Mouse (Mus musculus) right cerebral cortex, postnatal 10 days (tissue): ENCODE results near the gene Gdpd3.
"Not testable (repeated sequence)": the region's sequence is repeated elsewhere in the genome, so short reads cannot be mapped to it uniquely, and the experiment has no call there.

Experiments
- DNase-seq, 2 experiments: peaks; one replicate each; pipeline ENCODE4 v3.0.0; 2021; ENCODE audit warnings: low spot score in 2 of 2

Gene Gdpd3

DNA sequence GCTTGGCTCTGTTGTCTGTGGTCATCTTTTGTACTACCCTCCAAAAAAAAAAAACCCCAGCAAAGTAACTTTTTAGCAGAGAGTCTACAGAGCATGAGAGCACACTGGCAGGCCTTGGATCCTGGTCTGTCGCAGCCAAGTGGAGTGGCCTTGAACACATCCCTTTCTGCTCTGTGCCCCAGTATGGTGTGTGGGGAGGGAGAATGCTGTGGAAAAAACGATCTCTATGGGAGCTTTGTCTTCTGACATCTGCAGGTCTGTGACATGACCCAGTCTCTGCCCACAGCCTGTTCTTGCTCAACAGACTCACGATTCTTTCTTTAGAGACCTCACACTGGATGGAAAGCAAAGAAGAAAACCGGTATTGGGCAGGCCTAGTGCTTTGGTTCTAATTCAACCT, 5.2 kb upstream of the Gdpd3 start:
- DNase-seq = no peak

DNA sequence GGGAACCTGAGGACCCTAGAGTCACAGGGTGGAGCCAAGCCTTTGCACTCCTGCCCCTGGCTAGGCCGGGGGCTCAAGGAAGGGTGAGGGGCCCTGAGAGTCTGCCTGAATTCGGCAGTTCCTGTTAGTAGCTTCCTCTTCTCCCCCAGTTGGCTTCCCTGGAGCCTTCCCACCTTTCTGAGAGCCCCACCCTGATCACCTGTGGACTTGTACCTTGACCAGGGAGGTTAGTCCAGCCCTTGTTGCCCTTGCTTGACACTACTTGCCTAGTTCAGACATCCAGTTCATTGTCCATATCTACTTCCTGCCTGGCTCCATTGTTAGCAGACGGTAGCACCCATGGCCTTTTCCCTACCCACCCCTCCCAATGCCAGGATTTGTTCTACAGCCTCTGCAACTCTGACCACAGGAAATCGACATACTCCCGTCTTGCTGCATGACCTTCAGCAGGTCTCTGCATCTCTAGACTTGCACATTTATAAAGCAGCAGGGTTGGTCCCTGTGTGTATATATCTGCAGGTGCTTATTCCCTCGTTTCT, 4.5 kb upstream of the Gdpd3 start:
- DNase-seq = no peak

DNA sequence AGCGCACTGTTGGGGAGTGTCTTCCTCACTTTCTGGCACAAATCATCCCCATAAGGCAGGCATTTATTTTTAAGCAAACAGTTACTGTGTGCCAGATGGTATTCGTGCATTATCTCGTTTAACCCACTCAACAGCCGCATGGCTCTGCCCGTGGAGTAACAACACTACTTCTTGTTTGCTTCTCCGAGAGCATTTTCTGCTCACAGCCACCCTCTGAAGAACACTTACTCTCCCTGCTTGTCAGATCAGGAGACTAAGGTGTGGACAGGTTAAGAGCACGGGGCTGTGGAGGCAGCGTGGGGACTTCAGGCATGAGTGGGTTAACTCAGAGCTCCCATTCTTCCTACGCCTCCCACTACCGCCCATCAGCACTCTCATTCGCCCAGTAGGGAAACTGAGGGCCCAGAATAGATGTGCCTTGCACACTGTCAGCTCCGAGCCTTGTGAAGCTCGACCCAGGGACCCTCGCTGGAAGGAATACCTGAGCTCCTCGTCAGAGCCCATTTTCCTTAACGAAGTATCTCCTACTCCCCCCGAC, 3.6 kb upstream of the Gdpd3 start:
- peak in 1 of 2 experiments; percentile 80 for DNase-seq

DNA sequence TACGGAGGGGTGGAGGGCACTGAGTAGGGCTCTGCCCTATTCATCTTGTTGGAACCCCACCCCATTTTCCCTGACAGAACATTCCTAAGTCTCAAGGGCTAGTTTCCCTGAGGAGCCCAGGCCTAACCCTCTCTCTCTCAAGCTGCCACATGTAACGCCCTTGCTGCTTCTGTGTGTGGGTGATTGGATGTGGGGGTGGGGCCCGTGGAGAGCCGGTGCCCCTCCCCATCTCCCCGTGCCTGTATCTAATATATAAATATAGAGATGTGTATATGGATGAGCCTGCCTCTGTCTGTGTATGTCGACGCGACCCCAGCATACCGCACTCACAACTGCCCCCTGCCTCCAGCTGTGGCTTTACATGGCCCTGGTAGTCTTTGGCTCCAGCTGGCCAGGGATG, 594 bp upstream of the Gdpd3 start:
- DNase-seq = no peak

DNA sequence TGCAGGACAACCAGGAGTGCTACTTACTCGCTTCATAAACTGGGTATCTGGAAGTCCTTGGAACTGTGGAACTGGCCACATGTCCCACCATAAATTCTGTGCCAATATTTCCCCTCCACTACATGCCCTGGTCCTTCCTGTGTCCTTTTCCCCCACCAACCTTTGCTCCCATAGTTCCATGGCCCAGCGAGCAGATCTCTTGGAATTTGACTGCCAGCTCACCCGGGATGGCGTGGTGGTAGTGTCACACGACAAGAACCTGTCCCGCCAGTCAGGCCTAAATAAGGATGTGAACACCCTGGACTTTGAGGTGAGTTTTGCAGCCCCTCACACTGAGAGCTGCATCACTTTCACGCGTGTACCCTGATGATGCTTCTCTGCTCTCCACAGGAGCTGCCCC, 867 bp downstream of the Gdpd3 start:
- no peak for DNase-seq

DNA sequence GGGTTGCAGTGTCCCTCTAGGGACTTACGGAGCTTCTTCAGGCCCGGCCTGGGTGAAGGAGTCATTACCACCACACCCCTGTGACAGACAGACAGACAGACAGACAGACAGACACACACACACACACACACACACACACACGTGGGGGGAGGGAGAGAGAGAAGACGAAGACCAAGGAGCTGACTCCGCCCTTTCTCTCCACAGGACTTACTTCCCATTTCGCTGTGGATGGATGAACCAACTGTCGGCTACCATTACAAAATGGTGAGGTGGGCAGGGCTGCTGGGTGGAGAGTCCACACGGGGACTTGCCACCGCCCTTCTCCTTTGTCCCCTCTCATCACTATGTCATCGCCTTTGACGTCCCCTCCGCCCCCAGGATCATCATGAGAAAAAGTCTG, 4.7 kb downstream of the Gdpd3 start:
- no peak for DNase-seq

DNA sequence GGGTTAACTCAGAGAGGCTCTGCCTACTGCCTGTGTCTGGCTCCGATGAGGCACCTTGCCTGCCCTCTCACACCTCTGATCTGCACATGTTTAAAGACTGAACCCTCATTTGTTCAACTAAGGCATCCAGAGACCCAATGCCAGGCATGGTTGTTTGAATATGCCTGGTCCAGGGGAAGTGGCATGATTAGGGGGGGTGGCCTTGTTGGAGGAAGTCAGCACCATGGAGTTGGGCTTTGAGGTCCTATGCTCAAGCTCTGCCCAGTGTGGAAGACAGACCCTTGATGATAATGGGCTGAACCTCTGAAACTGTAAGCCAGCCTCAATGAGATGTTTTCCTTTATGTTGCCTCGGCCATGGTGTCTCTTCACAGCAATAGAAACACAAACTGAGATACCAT, 7.2 kb downstream of the Gdpd3 start:
- DNase-seq = no peak

DNA sequence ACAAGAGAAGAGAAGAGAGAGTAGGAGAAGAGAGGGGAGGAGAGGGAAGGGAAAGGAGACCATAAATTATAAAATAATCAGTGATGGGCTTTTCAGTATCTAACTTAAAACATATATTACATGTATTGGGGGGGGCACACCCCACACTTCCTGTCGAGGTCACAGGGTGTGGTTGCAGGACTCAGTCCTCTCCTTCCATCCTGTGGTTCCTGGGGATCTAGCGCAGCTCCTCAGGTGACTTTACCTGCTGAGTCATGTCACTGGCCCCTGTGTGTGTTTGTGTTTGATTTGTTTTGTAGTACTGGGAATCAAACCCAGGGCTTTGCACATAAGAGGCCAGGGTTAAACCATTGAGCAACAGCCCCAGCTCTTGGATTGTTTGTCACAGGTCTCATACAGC, 8.3 kb downstream of the Gdpd3 start:
- peak in 1 of 2 experiments; percentile 21 for DNase-seq

DNA sequence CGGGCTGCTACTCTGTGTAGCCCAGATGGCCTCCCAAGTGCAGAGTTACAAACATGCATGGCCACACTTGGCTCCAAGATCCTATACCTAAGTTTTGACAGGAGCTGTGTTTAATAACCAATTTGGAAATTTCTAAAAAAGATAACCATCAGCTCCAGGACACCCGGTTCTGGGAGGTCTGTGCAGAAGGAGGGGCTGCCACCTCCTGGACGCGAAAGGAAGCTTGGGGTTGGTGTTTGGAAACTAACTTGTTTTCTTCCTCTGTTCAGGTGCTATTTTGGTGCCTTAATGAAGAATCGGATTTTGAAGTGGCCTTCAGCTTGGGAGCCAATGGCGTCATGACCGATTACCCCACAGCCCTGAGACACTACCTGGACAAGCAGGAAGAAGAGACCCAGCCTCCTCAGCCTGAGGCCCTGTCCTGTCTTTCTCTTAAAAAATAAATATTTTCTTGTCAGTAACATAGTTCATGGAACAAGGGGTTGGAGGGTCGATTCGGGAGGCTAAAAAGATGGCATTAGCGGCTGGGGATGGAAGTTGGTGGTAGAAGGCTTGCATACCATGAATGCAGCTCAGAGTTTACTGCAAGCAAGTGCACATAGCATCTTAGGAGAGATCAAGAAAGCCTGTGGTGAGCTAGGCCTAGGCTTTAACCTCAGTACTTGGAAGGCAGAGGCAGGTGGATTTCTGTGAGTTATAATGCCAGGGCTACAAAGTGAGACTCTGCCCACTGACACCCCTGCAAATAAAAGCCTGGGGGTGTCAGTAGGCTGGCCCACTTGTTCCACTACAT, 9.2 kb downstream of the Gdpd3 start:
- DNase-seq = peak in 1 of 2 experiments; percentile 34

DNA sequence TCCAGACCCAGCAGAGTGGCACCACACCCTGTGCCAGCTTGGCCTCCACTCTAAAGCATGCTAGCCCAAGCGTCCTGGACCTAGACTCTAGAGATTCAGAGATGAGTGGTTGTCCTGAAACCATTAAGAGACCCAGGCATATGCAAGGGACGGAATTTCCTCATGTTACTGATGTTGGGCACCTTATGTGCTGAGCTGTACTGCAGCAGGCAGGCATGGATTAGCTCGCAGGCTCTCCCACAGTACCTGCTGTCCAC, 9.8 kb downstream of the Gdpd3 start:
- peak in 1 of 2 experiments; percentile 34 for DNase-seq

DNA sequence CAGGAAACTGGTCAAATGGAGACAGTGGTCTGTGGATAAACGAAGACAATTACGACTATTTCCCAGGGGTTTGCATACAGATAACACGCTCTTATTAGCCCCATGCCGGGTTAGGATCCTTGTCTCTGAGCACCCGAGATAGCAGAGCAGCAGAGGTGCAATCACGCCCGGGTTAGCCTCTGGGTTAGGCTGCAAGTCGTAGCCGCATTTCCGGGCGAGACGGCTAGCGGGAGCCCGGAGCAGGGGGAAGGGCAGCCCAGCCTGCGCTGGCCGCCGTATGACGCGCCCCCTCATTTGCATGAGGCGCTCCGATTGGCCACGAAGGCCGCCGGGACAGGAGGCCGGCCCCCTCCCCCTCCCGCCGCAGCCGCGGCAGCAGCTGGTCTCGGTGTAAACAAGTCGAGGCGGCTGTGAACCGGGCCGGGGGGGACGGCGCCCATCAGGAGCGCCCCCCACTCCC, 10.5 kb downstream of the Gdpd3 start, which contains the start of gene Ypel3:
TSS of gene Ypel3 (plus strand) at position 358 of the 460 bp plus-strand sequence.
- DNase-seq = peak; percentile 96 to 97

DNA sequence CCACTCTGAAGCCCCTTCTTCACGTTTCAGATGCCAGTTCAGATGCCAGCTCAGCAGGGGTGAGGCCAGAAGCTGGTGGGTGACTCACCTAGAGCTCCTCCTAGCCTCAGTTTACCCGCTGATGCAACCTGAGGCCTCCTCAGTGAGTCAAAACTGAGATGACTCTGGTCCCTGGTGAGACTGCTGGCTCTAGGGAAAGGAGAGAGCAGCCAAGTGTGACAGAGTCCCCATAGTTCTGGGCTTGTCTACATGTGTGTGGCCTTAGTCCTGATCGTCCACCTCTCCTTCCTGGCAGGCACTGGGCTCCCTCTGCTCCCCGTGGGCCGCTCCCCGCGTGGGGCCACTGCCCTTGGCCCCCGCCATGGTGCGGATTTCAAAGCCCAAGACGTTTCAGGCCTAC, 11.3 kb downstream of the Gdpd3 start:
- no peak for DNase-seq

DNA sequence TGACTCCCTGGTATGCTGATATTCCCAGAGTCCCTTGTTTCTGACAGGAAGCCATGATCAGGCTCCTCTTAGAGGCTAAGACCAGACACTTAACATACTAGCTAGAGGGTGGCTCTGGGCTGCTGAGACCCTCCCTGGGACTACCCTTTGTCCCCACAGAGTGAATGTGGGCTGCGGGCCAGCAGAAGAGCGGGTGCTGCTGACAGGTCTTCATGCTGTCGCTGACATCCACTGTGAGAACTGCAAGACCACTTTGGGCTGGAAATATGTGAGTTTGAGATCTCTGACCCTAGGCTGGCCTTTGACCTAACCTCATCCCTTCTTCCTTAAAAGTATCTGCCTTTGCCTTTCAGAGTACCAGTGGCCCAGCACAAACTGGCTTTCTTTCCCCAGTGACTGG, 12.0 kb downstream of the Gdpd3 start:
- no peak for DNase-seq

DNA sequence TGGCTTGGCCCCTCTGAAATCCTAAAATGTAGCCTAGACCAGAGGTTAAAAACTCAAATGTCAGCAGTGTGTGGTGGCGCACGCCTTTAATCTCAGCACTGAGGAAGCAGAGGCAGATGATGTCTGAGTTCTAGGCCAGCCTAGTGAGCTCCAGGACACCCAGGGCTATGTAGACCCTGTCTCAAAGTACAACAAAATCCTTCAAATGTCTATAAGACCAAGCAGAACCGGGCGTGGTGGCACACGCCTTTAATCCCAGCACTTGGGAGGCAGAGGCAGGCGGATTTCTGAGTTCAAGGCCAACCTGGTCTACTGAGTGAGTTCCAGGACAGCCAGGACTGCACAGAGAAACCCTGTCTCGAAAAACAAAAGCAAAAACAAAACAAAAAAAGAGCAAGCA, 13.0 kb downstream of the Gdpd3 start:
- DNase-seq = not testable (repeated sequence)

DNA sequence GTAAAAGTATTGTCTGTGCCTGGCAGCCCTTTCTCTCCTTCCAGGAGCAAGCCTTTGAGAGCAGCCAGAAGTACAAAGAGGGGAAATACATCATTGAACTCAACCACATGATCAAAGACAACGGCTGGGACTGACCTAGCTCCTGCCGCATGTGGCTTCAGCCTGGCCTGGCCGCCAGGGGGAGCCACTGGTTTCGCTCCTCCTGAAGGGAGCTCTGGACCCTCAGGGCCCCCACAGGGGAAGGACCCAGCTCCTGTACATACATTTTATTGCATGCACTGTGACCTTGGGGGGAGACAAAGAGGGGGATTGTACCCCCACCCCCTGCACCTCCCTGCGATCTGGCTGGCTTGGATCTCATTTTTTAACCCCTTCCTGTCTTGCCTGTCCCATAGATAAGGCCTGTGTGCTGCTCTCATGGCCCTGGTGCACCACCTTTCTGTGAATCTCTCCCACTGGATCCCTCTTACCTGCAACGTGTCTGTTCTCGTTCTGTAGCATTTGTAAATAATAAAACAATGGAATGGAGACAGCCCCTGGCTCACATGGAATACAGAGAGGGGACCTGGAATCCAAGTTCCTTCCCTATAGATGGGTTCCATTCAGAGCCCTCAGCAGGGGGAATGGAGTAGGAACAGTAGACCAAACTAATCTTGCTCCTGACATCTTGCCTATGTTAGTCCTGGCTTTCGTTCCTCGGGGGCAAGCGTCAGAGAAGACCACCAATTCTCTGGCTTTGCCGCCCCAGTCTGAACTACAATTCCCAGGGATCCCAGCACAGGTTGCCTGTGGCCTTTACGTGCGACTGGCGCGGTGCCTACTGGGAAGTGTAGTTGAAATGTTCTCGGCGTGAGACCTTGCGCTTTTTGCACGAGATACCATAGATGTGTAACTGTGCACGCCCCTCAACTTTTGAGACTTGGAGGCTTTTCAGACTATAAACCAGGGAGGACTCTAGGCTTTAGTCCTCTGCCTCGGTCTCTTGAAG, 14.1 kb downstream of the Gdpd3 start:
- peak; percentile 95 for DNase-seq

DNA sequence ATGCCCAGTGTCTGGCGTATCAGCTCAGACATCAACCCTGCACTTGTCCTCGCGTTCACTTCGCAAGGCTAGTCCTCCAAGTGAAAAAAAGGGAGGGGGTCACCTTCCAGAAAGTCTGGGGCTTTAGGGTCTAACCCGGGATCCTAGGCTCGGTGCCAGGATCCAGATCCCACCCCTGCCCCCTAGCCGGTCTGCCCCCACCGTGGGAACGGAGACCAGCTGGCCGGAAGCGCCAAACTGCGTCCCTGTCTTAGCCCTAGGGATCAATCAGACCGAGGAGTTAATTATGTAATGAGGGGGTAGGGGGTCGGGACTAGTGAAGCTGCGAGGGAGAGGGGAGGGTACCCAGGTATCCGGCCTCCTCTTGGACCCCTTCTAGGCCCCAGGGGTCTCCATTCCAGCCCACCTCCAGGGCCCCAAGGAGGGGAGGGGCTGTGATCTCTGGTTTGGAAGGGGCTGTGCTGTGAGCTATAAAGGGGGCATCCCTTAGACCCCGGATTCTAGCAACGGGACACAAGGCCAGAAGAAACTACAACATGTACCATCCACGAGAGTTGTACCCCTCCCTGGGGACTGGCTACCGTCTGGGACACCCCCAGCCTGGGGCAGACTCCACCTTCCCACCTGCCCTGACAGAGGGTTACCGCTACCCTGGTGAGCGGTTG, 15.0 kb downstream of the Gdpd3 start, which contains the start of gene Tbx6:
TSS of gene Tbx6 (plus strand) at position 513 of the 665 bp plus-strand sequence.
- DNase-seq = no peak

DNA sequence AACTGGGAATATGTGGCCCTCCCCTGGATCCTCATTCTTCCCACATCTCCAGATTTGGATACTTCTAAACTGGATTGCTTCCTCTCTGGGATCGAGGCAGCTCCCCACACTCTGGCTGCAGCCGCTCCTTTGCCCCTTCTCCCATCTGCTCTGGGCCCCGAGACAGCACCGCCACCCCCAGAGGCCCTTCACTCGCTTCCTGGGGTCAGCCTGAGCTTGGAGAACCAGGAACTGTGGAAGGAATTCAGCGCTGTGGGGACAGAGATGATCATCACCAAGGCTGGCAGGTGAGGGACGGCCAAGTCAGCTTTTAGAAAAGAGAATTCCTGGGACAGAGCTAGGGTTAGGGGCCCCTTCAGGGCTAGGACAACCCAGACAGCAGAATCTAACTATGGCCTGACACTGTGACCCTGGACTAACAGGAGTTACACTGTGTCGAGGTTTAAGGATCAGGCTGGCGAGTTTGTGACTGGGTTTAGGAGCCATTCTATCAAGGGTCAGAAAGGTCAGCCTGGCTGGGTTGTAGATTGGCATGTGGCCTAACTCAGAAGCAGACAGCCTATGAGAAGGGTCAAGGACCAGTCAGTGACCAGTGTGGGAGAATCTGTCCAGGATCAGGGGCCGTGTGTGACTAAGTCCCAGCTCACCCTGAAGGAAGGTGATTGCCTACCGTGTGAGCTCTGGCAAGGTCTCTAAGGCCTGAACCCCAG, 15.7 kb downstream of the Gdpd3 start:
- DNase-seq = peak in 1 of 2 experiments; percentile 43

DNA sequence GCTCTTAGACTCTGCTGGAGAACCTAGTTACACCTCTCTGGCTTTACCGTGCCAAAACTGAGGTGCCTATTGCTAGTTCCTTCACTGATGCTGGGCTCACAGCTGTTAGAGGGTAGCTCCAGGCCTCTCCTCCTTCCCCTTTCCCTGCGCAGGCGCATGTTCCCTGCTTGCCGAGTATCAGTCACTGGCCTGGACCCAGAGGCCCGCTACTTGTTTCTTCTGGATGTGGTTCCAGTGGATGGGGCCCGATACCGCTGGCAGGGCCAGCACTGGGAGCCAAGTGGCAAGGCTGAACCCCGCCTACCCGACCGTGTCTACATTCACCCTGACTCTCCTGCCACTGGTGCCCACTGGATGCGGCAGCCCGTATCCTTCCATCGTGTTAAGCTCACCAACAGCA, 16.6 kb downstream of the Gdpd3 start:
- DNase-seq = no peak

DNA sequence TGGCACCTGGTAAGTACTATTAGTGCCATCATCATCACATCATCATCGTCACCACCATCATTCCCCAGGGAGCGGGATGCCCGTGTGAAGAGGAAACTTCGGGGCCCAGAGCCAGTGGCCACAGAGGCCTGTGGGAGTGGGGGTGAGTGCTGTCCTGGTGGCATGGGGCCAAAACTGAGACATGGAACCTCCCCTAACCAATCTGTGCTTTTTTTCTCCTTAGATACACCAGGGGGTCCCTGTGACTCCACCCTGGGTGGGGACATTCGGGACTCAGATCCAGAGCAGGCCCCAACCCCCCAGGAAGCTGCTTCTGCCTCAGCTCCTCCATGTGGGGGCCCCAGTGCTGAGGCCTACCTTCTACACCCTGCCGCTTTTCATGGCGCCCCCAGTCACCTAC, 18.3 kb downstream of the Gdpd3 start:
- no peak for DNase-seq

DNA sequence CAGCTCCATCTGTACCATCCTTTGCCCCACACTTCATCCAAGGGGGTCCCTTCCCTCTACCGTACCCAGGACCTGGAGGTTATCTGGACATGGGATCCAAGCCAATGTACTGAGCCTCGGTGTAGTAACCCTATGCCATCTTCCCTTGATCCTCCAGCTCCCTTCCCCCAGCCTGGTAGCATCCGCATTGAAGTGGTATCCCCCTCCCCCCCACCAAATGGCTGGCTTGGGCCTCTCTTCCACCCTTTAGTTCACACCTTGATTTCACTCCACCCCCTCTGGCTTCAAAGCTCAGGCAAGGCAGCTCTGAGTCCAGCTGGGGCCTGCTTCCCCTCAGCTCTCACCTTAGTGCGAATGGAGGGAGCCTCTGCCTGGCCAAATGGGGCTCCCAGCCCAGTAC, 18.9 kb downstream of the Gdpd3 start:
- no peak for DNase-seq

DNA sequence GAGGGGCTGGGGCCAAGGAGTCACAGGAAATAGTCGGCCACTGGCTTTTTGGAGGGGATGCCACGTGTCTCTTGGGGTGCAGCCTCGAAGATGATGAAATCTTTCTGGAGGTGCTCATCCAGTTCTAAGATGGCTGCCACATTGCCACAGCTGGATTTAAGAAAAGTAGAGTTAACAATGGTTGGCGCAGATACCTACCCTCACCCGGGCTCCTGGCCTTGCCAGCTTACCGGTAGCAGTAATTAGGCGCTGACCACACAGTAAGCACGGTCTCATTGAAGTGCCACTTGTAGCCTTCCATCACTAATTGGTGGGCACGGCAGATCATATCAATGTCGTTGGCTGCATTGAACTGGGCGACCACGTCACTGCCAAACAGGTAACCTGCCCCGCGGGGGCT, 20.0 kb downstream of the Gdpd3 start:
- no peak for DNase-seq
